Mouse (Mus musculus) fibroblast of lung, adult 2 months (primary cell): ENCODE measurements around the gene Psmg1.
A peak's percentile ranks its signal among the peaks of the same experiment; 100 is the strongest.
"Not testable (repeated sequence)": the region's sequence is repeated elsewhere in the genome, so short reads cannot be mapped to it uniquely, and the experiment has no call there.

Source experiments
- DNase-seq: peaks from one replicate; pipeline ENCODE4 v3.0.0-alpha.2; 2011; ENCODE audit warnings: low read depth

The Psmg1 gene

DNA sequence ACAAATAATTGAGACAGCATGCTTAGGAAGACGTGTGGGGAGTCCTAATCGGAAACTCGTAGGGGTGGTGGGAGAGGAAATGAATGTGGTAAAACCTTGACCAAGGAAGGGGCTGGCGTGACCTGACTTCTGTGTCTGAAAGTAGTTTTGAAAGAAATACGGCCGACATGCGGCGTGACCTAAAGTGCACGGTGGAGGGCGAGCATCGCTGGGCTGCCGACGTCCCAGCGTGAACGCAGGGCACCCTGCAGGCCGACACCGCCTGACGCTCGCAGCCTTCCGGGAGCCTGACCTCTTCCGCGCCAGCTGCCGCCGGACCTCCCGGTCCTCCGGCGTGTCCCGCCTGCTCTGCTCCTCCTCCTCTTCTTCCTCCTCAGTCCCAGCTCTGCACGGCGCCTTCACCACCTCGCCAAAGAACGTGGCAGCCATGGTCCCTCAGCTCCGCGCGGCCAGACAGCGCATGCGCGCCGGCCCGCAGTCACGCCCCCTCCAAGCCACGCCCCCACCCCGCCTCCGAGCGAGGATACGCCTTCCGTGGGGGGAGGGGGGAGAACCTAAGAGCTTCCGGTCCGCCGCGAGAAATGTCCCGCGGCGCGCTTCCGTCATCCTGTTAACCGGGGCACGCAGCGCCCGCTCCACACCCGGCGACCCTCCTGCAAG, at the start of gene Psmg1:
Psmg1 (minus strand) TSS at position 499 of the 660 bp plus-strand sequence.
- peak; percentile 73 for DNase-seq

DNA sequence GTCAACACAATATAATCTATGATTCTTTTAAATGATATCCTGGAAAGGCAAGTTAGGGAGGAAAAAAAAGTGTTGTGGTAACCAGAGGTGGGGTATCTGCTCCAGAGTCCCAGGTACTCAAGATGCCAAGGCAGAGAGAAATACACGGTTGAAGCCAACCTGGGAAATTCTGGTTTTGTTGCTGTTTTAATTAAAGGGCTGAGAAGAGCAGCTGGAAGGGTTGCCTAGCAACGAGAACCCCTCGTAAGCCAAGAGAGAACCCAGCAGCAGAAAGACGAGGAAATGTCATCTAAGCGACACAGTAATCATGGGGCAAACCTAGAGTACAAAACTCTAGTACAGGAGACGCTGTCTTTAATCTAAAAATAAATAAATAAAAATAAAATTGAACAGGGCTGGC, 48.8 kb upstream of the Psmg1 start:
- DNase-seq, result no peak

DNA sequence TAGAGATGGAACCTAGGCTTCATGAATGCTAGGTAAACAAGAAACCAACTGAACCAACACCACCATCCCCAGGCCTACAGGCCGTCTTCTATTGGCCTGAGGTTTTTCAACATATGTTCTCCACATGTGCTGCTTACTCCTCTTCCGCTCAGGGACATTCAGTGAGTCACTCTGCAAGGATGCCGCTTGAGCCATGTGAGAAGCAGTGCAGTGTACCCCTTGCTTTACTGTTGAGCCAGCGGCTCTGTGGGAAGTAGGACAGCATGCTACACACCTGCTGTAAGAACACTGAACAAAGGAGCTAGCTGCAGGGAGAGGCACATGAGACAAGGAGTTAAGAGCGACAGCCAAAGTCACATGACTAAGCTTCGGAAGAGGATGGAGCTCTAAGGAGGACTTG, 43.7 kb upstream of the Psmg1 start:
- DNase-seq, result peak; percentile 5

DNA sequence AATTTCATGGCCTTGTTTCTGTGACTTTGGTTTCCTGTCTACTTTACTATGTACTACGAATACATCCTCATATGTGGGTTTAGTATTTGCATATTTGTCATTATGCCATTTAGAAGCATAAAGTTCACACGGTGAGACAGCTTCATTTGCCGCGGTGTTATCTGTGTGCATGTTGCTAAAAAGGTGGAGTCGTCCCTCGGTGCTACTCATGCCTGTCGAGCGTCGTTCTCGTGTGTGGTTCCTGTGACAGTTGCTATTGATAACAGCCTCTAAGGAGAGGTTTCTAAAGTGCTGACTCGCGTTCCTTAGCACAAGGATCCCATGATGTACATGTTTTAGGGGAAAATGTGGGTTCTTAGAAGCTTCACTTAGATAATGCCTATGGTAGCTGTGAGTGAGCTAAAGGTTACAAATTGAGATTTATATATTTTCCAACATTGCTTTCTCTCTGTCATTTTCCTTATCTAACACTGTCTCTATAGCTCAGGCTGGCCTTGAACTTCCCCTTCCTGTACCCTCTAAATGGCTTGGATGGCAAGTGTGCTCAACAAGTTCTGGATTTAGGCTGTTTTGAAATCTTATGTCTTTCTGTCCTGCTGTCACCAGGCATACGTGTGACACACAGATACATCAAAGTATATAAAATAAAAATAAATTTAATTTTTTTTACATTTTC, 41.7 kb upstream of the Psmg1 start:
- no peak for DNase-seq

DNA sequence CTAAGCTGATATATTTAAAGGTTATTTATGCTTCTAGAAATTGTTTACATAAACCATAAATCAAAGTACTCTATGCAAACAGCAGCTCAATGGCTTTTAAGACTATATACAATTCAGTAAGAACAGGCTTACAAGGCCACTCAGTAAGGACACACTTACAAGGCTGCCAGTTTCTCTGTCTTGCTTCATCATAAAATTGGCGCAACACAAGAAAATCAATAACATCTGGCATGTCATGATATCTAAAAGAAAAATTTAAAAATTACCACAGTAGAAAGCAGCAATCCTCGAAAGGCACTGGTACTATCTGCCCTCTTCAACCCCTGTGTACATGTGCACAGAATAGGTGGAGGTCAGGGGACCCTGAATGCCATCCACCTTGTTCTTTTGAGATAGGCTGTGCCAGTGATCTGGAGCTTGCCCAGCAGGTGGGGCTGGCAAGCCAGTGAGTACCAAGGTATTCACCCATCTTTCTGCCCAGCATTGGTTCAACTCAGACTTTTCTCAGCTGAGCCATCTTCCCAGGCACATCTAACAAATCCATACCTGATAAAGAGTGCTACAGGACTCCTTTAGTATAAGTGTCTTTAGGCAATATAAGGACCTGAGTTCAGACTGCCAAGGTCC, 39.8 kb upstream of the Psmg1 start:
- no peak for DNase-seq

DNA sequence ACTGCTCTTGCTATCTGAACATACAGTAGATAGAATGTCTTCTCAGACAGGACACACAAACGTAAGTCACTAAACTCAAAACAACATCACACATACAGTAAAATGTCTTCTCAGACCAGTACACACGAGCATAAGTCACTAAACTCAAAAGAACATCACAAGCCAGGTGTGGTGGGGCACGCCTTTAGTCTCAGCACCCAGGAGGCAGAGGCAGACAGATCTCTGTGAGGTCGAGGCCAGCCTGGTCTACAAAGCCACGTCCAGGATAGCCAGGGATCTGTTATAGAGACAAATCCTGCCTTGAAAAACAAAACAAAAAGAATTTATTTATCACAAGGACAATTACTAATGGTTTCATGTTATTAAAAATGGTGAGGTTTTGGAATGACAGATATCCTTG, 35.5 kb upstream of the Psmg1 start:
- DNase-seq, result no peak

DNA sequence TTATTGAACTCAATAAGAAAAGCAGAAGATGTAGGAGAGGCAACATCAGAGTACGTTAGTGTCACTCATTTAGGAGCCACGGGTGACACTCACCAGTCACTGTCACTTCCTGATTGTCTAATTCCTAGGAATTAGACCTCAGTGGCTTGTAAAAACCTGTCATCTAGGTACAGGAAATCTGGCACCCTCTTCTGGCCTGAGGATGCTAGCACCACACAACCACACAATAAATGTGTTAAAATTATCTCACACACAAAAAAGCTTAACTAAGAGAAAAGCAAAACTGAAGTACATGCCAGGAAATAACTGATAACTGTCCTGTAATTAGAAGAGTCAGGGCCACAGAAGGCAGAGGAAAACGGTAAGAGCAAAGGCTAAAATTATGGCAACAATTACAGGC, 34.5 kb upstream of the Psmg1 start:
- no peak for DNase-seq

DNA sequence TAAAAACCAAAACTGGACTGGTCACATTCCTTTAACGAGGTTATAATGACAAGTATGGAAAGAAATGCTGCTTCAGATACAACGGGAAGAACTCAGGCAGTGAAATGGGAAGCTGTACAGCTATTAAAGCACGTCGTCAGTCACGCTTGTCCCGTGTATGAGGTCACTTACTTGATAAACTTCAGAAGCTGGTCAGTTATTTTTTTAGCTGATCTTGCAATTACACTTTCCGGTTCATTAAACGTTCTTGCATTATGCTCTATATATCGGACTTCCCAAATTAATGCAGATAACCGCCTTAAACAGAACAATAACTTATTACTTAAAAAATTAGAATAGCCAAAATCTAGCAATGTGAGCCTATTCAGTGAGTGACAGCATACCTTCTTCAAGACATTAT, 30.3 kb upstream of the Psmg1 start:
- no peak for DNase-seq

DNA sequence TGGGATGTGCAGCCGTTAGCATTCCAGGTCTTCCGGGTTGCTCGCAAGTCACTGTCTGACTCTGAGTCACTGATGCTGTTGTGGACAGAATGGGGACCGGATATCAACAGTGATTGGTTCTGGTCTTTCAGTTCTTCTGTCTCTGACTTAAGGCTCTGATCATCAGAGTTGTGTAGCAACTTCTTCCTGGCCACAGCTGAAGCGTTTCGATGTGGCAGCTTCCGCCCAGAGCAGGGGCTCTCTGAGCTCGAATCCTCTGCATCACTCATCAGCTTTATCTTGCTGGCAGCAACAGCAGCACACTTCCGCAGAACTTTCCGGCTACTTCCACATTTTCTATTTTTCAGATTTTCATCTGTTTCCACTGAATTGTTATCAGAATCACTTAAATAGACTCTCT, 18.4 kb upstream of the Psmg1 start:
- DNase-seq, result not testable (repeated sequence)

DNA sequence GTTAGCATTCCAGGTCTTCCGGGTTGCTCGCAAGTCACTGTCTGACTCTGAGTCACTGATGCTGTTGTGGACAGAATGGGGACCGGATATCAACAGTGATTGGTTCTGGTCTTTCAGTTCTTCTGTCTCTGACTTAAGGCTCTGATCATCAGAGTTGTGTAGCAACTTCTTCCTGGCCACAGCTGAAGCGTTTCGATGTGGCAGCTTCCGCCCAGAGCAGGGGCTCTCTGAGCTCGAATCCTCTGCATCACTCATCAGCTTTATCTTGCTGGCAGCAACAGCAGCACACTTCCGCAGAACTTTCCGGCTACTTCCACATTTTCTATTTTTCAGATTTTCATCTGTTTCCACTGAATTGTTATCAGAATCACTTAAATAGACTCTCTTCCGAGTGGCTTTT, 13.5 kb upstream of the Psmg1 start:
- not testable (repeated sequence) for DNase-seq

DNA sequence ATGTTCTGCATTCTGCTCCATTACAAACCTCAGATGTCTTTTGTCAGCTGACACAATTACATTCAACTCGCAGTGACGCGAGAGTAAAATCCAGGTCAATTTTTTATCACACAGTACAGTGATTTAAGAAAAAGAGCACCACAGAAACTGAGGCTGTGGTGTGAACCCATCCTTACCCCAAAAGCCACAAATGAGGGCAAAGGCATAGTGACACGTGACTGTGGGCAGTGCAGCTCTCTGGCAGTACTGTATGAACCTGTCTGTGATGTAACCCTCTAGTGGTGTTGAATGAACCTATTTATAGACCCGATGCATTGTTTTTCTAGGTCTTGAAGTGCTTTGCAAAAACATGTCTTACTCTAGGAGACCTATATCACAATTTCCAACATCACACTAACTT, 8.5 kb upstream of the Psmg1 start:
- no peak for DNase-seq

DNA sequence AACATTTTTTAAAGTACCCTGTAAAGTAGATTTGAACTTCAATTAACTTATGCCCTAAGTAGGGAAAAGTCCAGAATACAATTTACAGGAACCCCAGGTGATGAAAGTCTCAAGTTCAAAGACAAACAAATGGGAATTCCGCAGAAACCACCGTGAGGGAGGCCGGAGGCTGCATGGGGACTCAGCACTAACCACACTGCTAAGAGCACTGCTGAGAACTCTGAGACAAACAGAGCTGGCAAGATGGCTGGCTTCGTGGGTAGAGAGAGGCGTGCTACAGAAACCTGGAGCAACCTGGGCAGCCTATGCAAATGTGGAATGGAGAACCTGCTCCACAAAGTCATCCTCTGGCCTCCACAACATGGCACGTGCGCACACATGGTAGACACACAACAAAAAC, 5.4 kb upstream of the Psmg1 start:
- no peak for DNase-seq

DNA sequence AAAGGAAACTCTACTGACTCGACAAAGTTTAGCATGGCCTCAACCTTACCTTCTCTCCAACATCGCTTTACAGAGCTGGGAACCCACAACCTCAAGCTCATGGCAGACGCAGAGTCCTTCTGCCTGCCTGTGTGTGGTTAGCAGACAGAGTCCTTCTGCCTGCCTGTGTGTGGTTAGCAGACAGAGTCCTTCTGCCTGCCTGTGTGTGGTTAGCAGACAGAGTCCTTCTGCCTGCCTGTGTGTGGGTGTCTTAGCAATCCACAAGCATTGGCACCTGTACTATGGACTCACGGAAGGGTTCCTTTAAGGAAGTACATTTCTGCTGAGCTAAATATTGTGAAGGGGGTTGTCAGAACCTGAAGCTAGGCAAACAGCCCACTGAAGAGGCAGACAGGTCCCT, 3.8 kb upstream of the Psmg1 start:
- DNase-seq, result not testable (repeated sequence)

DNA sequence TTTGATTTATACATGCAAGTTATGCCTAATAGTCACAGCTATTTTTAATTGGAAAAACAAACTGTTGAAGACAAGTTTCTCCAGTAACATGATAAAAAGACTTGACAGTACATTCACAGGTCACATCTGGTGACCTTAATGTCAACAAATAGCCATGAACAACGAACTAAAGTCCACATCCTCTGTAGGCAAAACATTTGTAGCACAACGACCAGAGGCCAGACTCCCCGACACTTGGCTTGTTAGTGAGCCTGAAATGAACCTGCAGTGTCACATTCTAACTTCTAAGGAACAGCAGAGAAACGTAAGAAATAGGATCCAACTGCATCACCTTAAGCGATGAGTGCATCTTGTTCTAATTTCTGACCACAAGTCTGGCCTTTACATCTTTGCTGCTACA, 1.8 kb upstream of the Psmg1 start:
- DNase-seq, result no peak

DNA sequence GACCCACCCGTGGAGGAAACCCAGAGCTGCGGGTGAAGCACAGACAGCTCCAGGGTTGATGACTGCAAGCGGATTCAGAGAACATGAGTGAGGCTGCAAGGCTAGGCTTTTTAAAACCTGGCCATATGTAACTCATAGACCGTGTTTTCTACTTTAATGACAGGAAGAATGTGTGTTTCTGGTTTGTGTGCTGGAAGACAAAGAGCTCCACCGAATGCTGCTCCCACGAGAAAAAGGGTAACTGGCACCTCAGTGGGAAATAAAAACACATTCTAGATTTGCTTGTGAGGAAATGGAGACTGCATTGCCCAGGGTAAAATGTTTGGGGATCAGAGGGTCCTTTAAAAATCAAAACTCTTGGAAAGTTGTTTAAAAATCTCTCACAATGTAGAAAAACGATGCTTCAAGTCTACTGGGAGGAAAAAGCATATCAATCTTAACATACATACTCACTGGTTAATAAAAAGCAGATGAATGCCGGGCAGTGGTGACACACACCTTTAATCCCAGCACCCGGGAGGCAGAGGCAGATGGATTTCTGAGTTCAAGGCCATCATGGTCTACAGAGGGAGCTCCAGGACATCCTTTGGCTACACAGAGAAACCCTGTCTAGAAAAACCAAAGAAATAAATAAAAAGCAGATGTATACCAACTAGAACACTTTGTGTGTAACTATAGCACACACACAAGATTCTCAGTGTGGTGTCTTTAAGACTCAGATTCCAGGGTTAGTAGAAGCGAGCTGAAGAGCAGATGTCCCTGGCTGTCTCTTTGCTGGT, 551 bp upstream of the Psmg1 start:
- no peak for DNase-seq

DNA sequence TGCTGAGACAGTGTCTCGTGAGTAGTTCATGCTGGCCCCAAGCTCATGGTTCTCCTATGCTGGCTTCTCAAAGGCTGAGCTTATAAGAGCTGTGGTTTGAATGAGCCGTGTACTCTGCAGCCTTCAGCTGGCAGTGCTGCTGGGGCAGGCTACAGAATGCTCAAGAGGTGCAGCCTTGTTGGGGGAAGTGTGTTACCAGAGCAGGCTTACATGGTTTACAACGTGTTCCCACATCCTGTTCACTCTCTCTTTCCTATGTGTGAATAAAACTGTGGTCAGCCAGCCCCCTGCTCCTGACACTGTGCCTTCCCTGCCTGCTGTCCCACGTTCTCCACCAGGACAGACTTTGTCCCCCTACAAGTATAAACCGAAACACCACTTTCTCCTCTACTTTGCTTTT, 5.8 kb downstream of the Psmg1 start:
- DNase-seq, result no peak

DNA sequence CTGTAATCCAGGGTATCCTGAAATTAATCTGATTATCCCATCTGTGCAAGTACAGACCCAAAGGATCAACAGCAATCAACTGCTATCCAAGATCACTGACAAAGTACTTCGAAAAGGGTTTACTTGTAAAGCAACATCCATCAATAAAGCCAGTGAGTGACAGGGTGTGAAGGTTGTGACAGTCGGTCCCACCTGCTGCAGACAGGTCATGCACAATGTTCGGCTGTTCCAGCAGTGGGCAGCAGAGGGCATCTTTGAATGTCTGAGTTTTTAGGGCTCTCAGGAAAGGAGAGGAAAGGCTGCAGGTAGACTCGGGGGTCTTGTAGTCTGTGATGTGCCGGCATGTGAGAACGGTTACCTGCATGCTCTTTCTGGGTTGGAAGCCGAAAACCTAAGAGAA, 7.2 kb downstream of the Psmg1 start:
- DNase-seq, result no peak

DNA sequence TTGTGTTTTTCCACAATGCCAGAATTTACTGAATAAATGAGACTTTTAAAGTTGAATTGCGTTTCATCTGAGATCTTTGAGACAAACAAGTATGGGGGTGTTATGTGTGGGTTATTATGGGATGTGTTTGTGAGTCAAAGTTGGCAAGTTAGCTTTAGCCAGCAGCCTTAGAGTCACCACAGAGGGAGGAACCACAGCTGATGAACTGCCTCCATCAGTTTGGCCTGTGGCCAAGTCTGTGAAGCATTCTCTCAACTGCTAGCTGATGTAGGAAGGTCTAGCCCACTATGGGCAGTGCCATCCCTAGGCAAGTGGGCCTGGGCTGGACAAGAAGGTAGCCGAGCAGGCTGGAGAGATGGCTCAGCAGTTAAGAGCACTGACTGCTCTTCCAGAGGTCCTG, 19.9 kb downstream of the Psmg1 start:
- DNase-seq, result no peak

DNA sequence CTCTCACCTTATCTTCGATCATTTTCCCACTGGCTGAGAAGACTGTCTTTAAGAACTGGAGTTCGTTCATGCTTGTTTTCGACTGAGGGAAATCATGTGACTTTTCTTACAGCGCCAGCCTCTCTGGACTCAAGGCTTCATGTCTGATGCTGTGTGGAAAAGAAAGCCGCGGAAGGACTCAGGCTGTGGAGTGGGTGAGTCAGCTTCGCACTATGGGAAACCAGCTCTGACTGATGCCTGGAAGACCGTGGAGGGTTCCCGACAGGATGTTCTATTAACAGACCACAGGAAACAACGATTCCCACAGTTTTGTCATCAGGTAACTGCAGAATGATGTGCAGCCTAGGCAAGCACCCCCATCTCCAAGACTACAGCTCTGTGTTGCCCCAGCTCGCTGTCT, 23.3 kb downstream of the Psmg1 start:
- no peak for DNase-seq

DNA sequence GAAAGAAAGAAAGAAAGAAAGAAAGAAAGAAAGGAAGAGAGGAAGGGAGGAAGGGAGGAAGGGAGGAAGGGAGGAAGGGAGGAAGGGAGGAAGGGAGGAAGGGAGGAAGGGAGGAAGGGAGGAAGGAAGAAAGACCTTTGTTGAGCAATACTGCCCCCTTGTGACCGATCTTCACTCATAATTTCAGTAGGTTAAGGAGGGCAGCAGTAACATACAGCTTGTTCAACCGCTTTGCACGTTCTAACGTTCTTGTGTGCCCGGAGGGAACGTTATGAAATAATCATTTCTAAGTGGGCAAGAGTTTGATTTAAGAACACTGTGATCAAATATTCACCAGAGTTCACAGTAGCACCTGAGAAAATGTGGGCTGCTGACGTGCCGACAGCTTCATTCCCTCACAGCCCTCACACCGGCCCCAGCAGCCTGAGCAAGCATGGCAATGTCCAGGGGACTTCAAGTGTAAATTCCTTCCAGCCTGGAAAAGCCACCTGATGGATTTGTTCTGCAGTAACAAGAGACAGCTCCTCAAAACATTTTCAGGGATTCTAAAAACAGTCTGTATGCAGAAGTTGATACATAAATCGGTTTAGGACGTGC, 26.2 kb downstream of the Psmg1 start:
- peak; percentile 40 for DNase-seq

DNA sequence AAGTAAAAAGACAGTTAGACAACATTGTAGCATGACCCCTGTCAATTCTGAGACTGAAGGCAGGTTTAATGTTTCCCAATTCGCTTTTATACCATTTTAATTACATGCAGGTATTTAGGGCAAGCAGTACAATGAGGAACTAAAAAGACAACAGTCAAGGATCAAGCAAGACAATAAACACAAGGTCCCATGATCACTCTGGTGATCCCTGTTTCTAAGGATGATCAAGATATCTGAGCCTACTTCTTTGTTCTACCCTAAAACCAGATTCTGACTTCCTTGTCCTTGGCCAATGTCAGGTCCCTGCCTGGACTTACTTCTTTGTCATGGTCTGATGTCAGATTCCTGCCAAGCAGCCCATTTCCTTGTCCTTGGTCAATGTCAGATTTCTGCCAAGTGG, 29.3 kb downstream of the Psmg1 start:
- DNase-seq, result not testable (repeated sequence)

DNA sequence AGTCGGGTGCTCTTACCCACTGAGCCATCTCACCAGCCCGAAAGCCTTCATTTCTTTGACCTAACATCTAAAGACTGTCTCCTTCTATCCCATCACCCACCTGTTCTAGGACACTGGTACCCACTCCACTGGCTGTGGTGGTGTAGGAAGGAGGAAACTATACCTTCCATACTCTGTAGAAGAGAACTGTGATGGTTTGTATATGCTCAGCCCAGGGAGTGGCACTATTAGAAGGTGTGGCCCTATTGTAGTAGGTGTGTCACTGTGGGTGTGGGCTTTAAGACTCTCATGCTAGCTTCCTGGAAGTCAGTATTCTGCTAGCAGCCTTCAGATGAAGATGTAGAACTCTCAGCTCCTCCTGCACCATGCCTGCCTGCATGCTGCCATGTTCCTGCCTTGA, 30.1 kb downstream of the Psmg1 start:
- not testable (repeated sequence) for DNase-seq
